Mouse (Mus musculus): ENCODE results near the gene C2cd4c.

C2cd4c gene

GRCm38 (mm10) chr10:79612192-79613135 lies 1.4 kb downstream of the C2cd4c start:
- no peak for DNase-seq

GRCm38 (mm10) chr10:79611296-79611695 lies 2.5 kb downstream of the C2cd4c start:
- DNase-seq, result no peak

DNA sequence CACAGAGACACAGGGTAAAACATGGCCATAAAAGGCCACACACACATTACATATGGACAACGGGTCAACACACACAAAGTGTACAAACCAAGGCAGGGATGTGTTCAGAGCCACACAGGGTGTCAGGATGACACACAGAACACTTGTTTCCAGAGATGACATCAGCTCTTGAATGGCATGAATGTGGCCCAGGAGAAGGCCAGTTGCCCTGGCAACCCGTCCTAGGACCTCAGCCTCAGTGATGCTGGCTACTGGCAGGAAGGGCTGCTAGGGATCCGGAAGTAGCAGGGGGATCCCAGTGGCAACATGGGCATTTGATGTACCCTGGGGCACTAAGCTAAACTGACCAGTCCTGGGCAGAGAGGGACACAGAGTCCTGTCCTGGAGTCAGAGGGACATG lies 4.5 kb downstream of the C2cd4c start:
- DNase-seq, result no peak

GRCm38 (mm10) chr10:79607892-79608291 lies 5.9 kb downstream of the C2cd4c start:
- no peak for DNase-seq

GRCm38 (mm10) chr10:79606537-79606936 lies 7.3 kb downstream of the C2cd4c start:
- no peak for DNase-seq

GRCm38 (mm10) chr10:79597936-79598230 lies 15.9 kb downstream of the C2cd4c start:
- no peak for DNase-seq

GRCm38 (mm10) chr10:79597051-79597935 lies 16.5 kb downstream of the C2cd4c start:
- no peak for DNase-seq

DNA sequence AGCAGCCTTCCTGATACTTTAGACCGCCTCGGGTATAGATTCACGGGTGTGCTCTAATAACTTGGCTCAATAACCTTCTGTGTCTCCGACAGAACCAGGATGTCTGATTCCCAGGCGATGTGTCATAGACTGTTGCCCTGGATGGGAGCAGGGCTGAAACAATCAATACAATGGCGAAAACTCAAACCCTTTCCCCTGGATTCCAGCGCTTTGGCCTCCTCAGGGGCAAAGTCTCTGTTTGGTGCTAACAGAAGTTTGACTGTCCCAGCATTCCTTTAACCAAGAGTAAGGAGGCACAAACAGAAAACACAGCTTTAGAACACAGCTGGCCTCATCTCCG lies 18.3 kb downstream of the C2cd4c start:
- DNase-seq, result no peak

DNA sequence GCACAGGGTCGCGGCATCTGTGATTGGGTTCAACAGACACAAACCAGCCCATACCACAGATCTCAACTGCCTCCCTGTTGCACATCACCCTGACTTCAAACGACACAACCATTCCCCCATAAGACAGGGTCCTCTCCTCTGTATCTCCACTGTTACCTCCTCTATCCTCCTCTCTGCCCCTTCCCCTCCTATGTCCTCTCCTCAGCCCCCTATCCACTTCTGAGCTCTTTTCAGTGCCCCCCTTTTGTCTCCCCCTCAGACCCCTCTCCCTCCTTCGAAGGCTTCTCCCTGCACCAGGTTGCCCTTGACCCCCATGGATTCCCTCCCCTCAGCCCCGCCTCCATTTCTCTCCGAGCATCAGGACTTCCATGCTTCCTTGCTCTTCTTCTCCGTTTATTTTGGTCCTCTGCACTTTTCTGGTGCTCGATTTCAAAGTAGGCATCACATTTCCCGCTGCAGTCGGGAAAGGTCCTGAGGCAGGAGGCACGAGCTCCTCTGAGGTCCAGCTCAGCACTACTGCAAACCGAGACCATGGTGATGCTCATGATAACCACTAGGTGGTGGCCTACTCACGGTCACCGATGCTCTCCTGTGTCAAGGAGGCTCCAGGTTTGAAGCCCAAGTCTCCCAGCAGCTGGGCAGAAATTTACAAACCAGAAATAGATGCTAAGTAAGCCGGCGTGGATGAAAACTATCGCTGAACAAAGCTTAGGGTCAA lies 18.8 kb downstream of the C2cd4c start:
- peak; percentile 33 for DNase-seq

GRCm38 (mm10) chr10:79594111-79594510 lies 19.7 kb downstream of the C2cd4c start:
- DNase-seq, result no peak

DNA sequence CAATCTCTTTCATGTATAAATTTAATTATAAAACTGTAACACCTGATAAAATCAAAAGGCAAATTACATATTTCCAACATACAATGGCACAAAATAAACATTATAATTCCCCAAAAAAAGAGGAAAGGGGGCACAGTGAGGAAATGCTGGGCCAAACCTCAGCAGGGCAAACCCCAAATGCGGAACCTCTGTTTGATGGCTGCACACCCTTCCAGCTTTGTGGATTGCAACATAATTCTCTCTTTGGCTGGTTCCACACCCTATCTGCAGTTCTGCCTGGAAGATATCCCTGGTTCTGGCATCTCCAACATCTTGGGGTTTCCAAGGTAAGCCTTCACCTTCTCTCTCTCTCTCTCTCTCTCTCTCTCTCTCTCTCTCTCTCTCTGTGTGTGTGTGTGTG lies 23.1 kb downstream of the C2cd4c start:
- no peak for DNase-seq

GRCm38 (mm10) chr10:79587752-79588126 lies 26.1 kb downstream of the C2cd4c start:
- DNase-seq, result no peak

- DNase-seq, result no peak
Measured at GRCm38 (mm10) chr10:79587061-79587751, 26.6 kb downstream of the C2cd4c start, which contains the start of gene Theg. Theg (minus strand) TSS chr10:79587331.

GRCm38 (mm10) chr10:79586243-79586642 lies 27.6 kb downstream of the C2cd4c start:
- DNase-seq, result no peak

- DNase-seq, result no peak
Measured at GRCm38 (mm10) chr10:79585723-79586122, 28.1 kb downstream of the C2cd4c start.

DNA sequence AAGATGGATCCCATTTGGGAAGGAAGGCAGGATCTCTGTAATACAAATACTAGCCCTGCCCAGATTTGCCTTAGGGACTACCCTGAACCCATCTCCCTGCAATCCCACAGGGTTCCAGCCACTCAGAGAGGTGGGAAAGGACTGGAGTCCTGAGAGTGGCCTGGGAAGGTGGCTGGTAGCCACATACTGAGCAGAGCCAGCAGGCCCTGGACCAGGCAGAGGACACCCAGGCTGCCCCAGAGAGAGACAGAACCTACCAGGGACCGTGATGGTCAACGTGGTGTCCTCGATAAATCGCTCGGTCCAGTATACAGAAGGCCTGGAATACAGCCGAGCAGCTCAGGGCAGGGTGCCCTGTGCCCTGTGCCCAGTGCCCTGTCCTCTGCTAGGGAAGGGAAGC lies 28.7 kb downstream of the C2cd4c start:
- DNase-seq, result no peak

- DNase-seq, result no peak
Measured at GRCm38 (mm10) chr10:79584426-79584825, 29.4 kb downstream of the C2cd4c start.

DNA sequence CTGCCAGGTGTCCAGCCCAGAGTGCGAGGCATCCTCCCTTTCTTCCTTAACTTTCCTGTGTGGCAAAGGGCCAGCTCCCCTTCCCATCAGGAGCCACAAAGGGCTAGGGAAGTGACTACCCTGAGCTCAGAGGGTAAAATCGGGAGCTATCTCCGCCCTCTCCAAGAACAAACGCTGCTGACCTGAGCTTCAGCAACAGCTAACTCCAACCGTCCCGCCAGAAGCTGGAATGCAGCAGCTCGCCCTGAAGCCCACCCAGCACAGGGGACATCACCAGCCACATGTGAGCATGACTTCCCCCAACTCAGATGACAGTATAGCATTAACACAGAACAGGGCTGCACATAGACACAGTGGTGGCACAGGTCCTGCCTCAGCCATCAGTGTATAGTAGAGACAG lies 29.8 kb downstream of the C2cd4c start:
- no peak for DNase-seq

DNA sequence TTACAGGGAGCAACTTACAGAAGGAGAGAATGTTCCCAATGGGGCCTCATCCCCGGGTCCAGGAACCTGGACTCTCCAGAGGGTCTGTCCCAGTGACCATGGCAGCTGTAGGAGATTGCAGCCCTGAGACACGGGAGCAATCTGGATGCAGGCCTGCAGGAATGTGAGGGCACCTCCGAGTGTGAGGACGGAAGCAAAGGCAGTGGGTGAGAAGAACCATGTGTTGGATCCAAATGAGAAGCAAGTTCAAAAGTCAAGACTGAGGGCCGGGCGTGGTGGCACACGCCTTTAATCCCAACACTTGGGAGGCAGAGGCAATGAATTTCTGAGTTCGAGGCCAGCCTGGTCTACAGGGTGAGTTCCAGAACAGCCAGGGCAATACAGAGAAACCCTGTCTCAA lies 32.3 kb downstream of the C2cd4c start:
- DNase-seq, result no peak

DNA sequence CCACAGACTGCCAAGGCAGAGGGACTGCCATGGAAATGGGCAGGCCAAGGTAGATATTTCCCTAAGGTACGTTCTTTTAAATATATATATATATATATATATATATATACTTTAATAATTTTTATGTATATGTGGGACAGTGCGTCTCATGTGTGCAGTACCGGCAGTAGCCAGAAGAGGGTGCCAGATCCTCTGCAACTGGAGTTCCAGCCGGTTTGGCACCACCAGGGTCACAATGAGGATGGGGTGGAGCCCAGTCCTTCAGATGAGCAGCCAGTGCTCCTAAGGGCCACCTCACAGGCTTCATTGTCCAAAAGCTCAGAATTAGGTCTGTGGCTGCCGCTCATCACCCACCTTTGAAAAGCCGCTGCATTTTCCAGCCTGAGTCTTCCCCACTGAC lies 33.0 kb downstream of the C2cd4c start:
- peak; percentile 55 for DNase-seq

DNA sequence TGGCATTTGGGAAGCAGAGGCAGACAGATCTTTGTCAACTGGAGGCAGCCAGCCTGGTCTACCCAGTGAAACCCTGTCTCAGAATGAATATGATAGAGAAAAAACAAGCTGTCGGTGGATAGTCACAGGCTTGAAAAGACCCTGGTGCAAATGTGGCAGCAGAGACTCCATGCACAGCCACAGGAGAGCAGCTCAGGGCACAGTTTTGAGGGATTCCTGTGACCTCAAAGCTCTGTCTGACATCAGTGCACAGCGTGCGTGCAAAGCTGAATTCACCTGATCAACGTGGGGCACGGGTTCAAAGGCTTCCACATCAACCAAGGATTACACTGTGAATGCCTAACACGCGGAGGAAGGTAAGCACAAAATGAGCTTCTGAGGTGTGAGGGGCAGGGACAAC lies 33.5 kb downstream of the C2cd4c start:
- DNase-seq, result no peak

GRCm38 (mm10) chr10:79579781-79580180 lies 34.0 kb downstream of the C2cd4c start:
- DNase-seq, result no peak

- no peak for DNase-seq
Measured at GRCm38 (mm10) chr10:79578891-79579290, 34.9 kb downstream of the C2cd4c start.
